Mouse (Mus musculus) lung, postnatal 0 days (tissue): ENCODE data around the gene Hipk2. TPM values are rescaled to one million over a fixed set of nuclear protein-coding genes. Genes with fewer than 3 reads are reported as not detected.
A peak's percentile ranks its signal among the peaks of the same experiment; 100 is the strongest.

Source experiments
- ATAC-seq: fragments of 200-750 bp; cut with Nextera tagmentation; 2 replicates; pipeline ENCODE4 v1.8.0; 2017; ENCODE audit warnings: moderate library complexity
- DNase-seq: peaks from one replicate; pipeline ENCODE4 v3.0.0-alpha.2; 2016; ENCODE audit warnings: low spot score
- H3K27ac ChIP-seq: fragments of 300-500 bp; sonication (generic); 2 replicates; pipeline ENCODE4 v1.5.1; 2014; ENCODE audit warnings: antibody characterized with exemption, mild to moderate bottlenecking, low read length, mixed read lengths
- H3K27me3 ChIP-seq: fragments of 300-500 bp; sonication (generic); replicated peaks from 2 replicates; pipeline ENCODE4 v1.6.1; 2014; ENCODE audit warnings: low read length, mixed read lengths; ENCODE audit not compliant: insufficient read depth
- H3K36me3 ChIP-seq: fragments of 300-500 bp; sonication (generic); 2 replicates; pipeline ENCODE4 v1.6.1; 2014; ENCODE audit warnings: low read length, mixed read lengths; ENCODE audit not compliant: insufficient read depth
- H3K4me1 ChIP-seq: fragments of 300-500 bp; sonication (generic); 2 replicates; pipeline ENCODE4 v1.6.1; 2014; ENCODE audit warnings: antibody characterized with exemption, low read depth, low read length, mixed read lengths; ENCODE audit not compliant: insufficient read depth
- H3K4me2 ChIP-seq: fragments of 300-500 bp; sonication (generic); replicated peaks from 2 replicates; pipeline ENCODE4 v1.6.1; 2014; ENCODE audit warnings: low read depth, mild to moderate bottlenecking, low read length, moderate library complexity, mixed read lengths
- H3K4me3 ChIP-seq: fragments of 300-500 bp; sonication (generic); 2 replicates; pipeline ENCODE4 v1.5.1; 2014; ENCODE audit warnings: low read depth, low read length
- H3K9ac ChIP-seq: fragments of 300-500 bp; sonication (generic); replicated peaks from 2 replicates; pipeline ENCODE4 v1.6.1; 2014; ENCODE audit warnings: low read depth, mild to moderate bottlenecking
- H3K9me3 ChIP-seq: fragments of 300-500 bp; sonication (generic); 2 replicates; pipeline ENCODE4 v1.6.1; 2016; ENCODE audit warnings: low read length, mixed read lengths
- CTCF ChIP-seq: IDR thresholded peaks from 2 replicates; pipeline ENCODE4 v1.5.1; 2016; ENCODE audit warnings: antibody characterized with exemption, mild to moderate bottlenecking
- EP300 ChIP-seq: IDR thresholded peaks from 2 replicates; pipeline ENCODE4 v1.6.1; 2016; ENCODE audit warnings: antibody characterized with exemption, mild to moderate bottlenecking, control low read depth
- WGBS: fragments of 180-500 bp; shearing (Covaris S2); extraction: QIAGEN DNeasy Blood & Tissue Kit; methylation state at CpG from one replicate; pipeline ENCODE4 v1.1.7; 2014; 5-methylcytosine and 5-hydroxymethylcytosine counted together
- polyA plus RNA-seq: library from polyadenylated mRNA; unstranded; fragments of >200 nt; fragmentation: Nextera tagmentation; extraction: Ambion mirVana; gene quantifications from 2 replicates; pipeline ENCODE4 v1.2.1, GENCODE M21; 2015

Gene Hipk2
- polyA plus RNA-seq, 1 experiment from 2014 or later, result 18.4 TPM

DNA sequence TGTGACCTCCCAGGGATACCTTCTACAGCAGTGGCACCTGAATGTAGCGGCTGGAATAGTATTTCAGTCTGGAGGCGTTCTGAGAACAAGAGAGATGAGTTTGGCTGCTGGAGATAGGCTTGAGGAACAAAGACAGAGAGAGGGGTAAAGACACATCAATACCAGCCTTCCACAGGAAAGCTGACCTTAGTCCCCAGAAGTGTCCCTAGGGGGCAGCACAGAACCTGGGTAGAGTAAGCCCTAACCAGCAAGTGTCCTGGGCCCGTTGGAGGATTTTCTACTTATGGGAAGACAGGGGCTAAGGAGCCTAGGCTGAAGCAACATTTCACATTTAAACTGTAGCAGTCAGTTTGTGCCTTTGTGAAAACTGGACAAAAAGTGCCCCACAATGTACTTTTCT, 226.4 kb downstream of the Hipk2 start:
- DNase-seq (no peak), ATAC-seq (no peak)
- Histone ChIP-seq H3K9ac (no peak overlapping the region), H3K4me3 (no peak overlapping the region), H3K9me3 (no peaks in the 10 kb centered on the region), H3K4me1 (no peaks in the 10 kb centered on the region), H3K27ac (no peak overlapping the region), H3K4me2 (no peak overlapping the region), H3K27me3 (no peaks in the 10 kb centered on the region), H3K36me3 (no peaks in the 10 kb centered on the region)
- TF ChIP-seq EP300 (no peak), CTCF (peak; percentile 45)
- WGBS, result 73% methylated on average over 3 of the region's 3 CpGs

Other genes with a start within 250 kb of the Hipk2 start
- 0.47 and 0.69 TPM in 2 replicates for gene Klrg2, start 238.9 kb downstream of the Hipk2 start, polyA plus RNA-seq
- gene Clec2l, start 213.1 kb downstream of the Hipk2 start, polyA plus RNA-seq, result 1.1 and 1.6 TPM in 2 replicates
- 5.3 and 5.5 TPM in 2 replicates for gene Tbxas1, start 761 bp downstream of the Hipk2 start, polyA plus RNA-seq
- 13.6 and 13.7 TPM in 2 replicates for gene Parp12, start 242.2 kb upstream of the Hipk2 start, polyA plus RNA-seq